Comparison of ENCODE assay signal across 8 mouse cellular contexts in genomic region chr1:87509561-87510165, GRCm38 (mm10). TPM values are rescaled to one million over a fixed set of nuclear protein-coding genes. Genes with fewer than 3 reads are reported as not detected.
DNase-seq lines count a peak whose midpoint lies in the region; ATAC-seq and TF ChIP-seq lines count a peak whose summit lies in the region.

TSS of gene Neu2 (plus strand) at chr1:87509889.

- H3K9me3 ChIP-seq in ES-Bruce4 (replicated peaks; ENCODE audit: control insufficient read depth, insufficient read depth, low read length, poor library complexity, severe bottlenecking): no peaks in the 10 kb centered on the region
- no peaks in the 10 kb centered on the region for H3K9me3 ChIP-seq in embryonic facial prominence, embryonic 11.5 days (replicated peaks; ENCODE audit: control insufficient read depth, low read length)
- H3K9me3 ChIP-seq in limb, embryonic 11.5 days (ENCODE audit: control insufficient read depth, low read length): no peaks in the 10 kb centered on the region
- no peaks in the 10 kb centered on the region for H3K9me3 ChIP-seq in neural tube, embryonic 14.5 days (ENCODE audit: control insufficient read depth, low read length)

- H3K27ac ChIP-seq in heart, adult 2 months: no peak within 1 kb of the TSS
- no peak within 1 kb of the TSS for H3K27ac ChIP-seq in ES-Bruce4 (ENCODE audit: insufficient read depth, low read length)
- no peak within 1 kb of the TSS for H3K27ac ChIP-seq in embryonic facial prominence, embryonic 11.5 days (replicated peaks; ENCODE audit: low read depth, low read length)
- no peak within 1 kb of the TSS for H3K27ac ChIP-seq in limb, embryonic 11.5 days (replicated peaks; ENCODE audit: low read depth, low read length)
- H3K27ac ChIP-seq in neural tube, embryonic 14.5 days (ENCODE audit: low read depth, low read length): no peak within 1 kb of the TSS

- peak within 1 kb of the TSS; percentile 29; the same call in 1 of the 2 replicates for H3K9ac ChIP-seq in heart, adult 2 months (ENCODE audit: low read depth, low read length)
- peak within 1 kb of the TSS; percentile 82 for H3K9ac ChIP-seq in ES-Bruce4 (ENCODE audit: low read depth, poor library complexity, severe bottlenecking)
- peak within 1 kb of the TSS; percentile 47 for H3K9ac ChIP-seq in embryonic facial prominence, embryonic 11.5 days (replicated peaks; ENCODE audit: low read length)
- peak within 1 kb of the TSS; percentile 52 for H3K9ac ChIP-seq in limb, embryonic 11.5 days (ENCODE audit: low read length)
- H3K9ac ChIP-seq in neural tube, embryonic 14.5 days (replicated peaks; ENCODE audit: low read depth, low read length): peak within 1 kb of the TSS; percentile 73

- no peak for TF ChIP-seq POLR2A in heart, adult 2 months (IDR thresholded peaks at IDR 0.05; ENCODE audit: insufficient read depth, low read depth, low read length)
- TF ChIP-seq POLR2A in ES-Bruce4 (IDR thresholded peaks at IDR 0.05; ENCODE audit: insufficient read depth, low read length): no peak

- H3K4me2 ChIP-seq in embryonic facial prominence, embryonic 11.5 days (ENCODE audit: low read depth, low read length): peak within 1 kb of the TSS; percentile 99
- H3K4me2 ChIP-seq in limb, embryonic 11.5 days (ENCODE audit: low read depth, severe bottlenecking): peak within 1 kb of the TSS; percentile 99
- peak within 1 kb of the TSS; percentile 94 for H3K4me2 ChIP-seq in neural tube, embryonic 14.5 days (ENCODE audit: low read depth, low read length)

- peak; percentile 51; the same call in 1 of the 2 replicates for ATAC-seq in embryonic facial prominence, embryonic 11.5 days (replicated peaks; ENCODE audit: insufficient number of reproducible peaks, low FRiP score, low TSS enrichment, low read depth)
- peak; percentile 12 to 29; a peak in 2 of 4 replicates for ATAC-seq in hematopoietic stem cell, adult 5-6 weeks (replicated peaks in 1 of 2; ENCODE audit: insufficient read depth in 1 of 2, low FRiP score in 2 of 2, low TSS enrichment in 1 of 2, low read depth in 1 of 2, poor library complexity in 2 of 2, severe bottlenecking in 2 of 2)
- no peak for ATAC-seq in limb, embryonic 11.5 days (ENCODE audit: insufficient number of reproducible peaks, low FRiP score, low TSS enrichment, low read depth)
- 0 out of 2 replicates have a peak, but pooled peaks have one; percentile 34 for ATAC-seq in neural tube, embryonic 14.5 days (ENCODE audit: low read depth)
- ATAC-seq in megakaryocyte progenitor cell, adult 5-6 weeks (replicated peaks; ENCODE audit: poor library complexity): no peak

- DNase-seq in heart, adult 2 months: peak in 1 of 2 experiments; percentile 21
- no peak for DNase-seq in heart, adult 8-10 months (ENCODE audit: low spot score)
- no peak for DNase-seq in embryonic facial prominence, embryonic 11.5 days (ENCODE audit: low spot score)
- DNase-seq in limb, embryonic 11.5 days (ENCODE audit: low spot score): peak; percentile 43

- intact Hi-C loops in heart, adult 2 months (cut with DNase I): no loop called here

- H3K4me3 ChIP-seq in heart, adult 2 months: peak within 1 kb of the TSS; percentile 37
- peak within 1 kb of the TSS; percentile 79 for H3K4me3 ChIP-seq in ES-Bruce4 (ENCODE audit: low read depth, low read length)
- peak within 1 kb of the TSS; percentile 59 for H3K4me3 ChIP-seq in embryonic facial prominence, embryonic 11.5 days (ENCODE audit: low read depth, low read length)
- peak within 1 kb of the TSS; percentile 62 for H3K4me3 ChIP-seq in limb, embryonic 11.5 days (ENCODE audit: low read depth, low read length)
- H3K4me3 ChIP-seq in neural tube, embryonic 14.5 days (ENCODE audit: low read depth, low read length): peak within 1 kb of the TSS; percentile 72

- TF ChIP-seq CTCF in heart, adult 2 months (IDR thresholded peaks at IDR 0.05): no peak
- no peak for TF ChIP-seq CTCF in ES-Bruce4 (IDR thresholded peaks at IDR 0.05; ENCODE audit: low read depth, low read length)

- no peaks in the 10 kb centered on the region for H3K4me1 ChIP-seq in heart, adult 2 months (ENCODE audit: control insufficient read depth, insufficient read depth, low read length)
- no peaks in the 10 kb centered on the region for H3K4me1 ChIP-seq in ES-Bruce4 (ENCODE audit: control insufficient read depth, insufficient read depth, low read length)
- no peaks in the 10 kb centered on the region for H3K4me1 ChIP-seq in embryonic facial prominence, embryonic 11.5 days (ENCODE audit: control insufficient read depth, insufficient read depth, low read length)
- H3K4me1 ChIP-seq in limb, embryonic 11.5 days (ENCODE audit: control insufficient read depth, insufficient read depth, low read length): peaks cover 6% of the 10 kb centered on the region
- H3K4me1 ChIP-seq in neural tube, embryonic 14.5 days (ENCODE audit: control insufficient read depth, insufficient read depth, low read length): peaks cover 4% of the 10 kb centered on the region

- no peaks in the 10 kb centered on the region for H3K36me3 ChIP-seq in heart, adult 2 months (ENCODE audit: control insufficient read depth, insufficient read depth, low read length)
- no peaks in the 10 kb centered on the region for H3K36me3 ChIP-seq in ES-Bruce4 (ENCODE audit: control insufficient read depth, insufficient read depth, low read length, poor library complexity, severe bottlenecking)
- no peaks in the 10 kb centered on the region for H3K36me3 ChIP-seq in embryonic facial prominence, embryonic 11.5 days (replicated peaks; ENCODE audit: control insufficient read depth, insufficient read depth, low read depth, low read length)
- no peaks in the 10 kb centered on the region for H3K36me3 ChIP-seq in limb, embryonic 11.5 days (ENCODE audit: control insufficient read depth, insufficient read depth, low read length)
- no peaks in the 10 kb centered on the region for H3K36me3 ChIP-seq in neural tube, embryonic 14.5 days (ENCODE audit: control insufficient read depth, insufficient read depth, low read length)

- no peak for TF ChIP-seq EP300 in heart, adult 2 months (IDR thresholded peaks at IDR 0.05; ENCODE audit: insufficient read depth, low read depth, low read length)
- TF ChIP-seq EP300 in ES-Bruce4 (IDR thresholded peaks at IDR 0.05; ENCODE audit: insufficient read depth, low read depth, low read length): no peak

- WGBS in heart, adult 2 months: 3% methylated on average over 56 of the region's 56 CpGs
- WGBS in embryonic facial prominence, embryonic 11.5 days: 2% methylated on average over 56 of the region's 56 CpGs
- 1% methylated on average over 56 of the region's 56 CpGs for WGBS in limb, embryonic 11.5 days
- 1% methylated on average over 55 of the region's 56 CpGs for WGBS in neural tube, embryonic 14.5 days

- peaks cover 13% of the 10 kb centered on the region for H3K27me3 ChIP-seq in heart, adult 2 months (ENCODE audit: control insufficient read depth, insufficient read depth, low read length)
- peaks cover 27% of the 10 kb centered on the region for H3K27me3 ChIP-seq in ES-Bruce4 (ENCODE audit: control insufficient read depth, insufficient read depth, low read length, poor library complexity, severe bottlenecking)
- H3K27me3 ChIP-seq in embryonic facial prominence, embryonic 11.5 days (ENCODE audit: control insufficient read depth, insufficient read depth, low read length): peaks cover 29% of the 10 kb centered on the region
- H3K27me3 ChIP-seq in limb, embryonic 11.5 days (ENCODE audit: control insufficient read depth, insufficient read depth, low read length): peaks cover 40% of the 10 kb centered on the region
- H3K27me3 ChIP-seq in neural tube, embryonic 14.5 days (ENCODE audit: control insufficient read depth, insufficient read depth, low read length): no peaks in the 10 kb centered on the region

- H3K79me2 ChIP-seq in heart, adult 2 months (replicated peaks; ENCODE audit: control insufficient read depth, insufficient read depth, low read length): no peaks in the 10 kb centered on the region

RNA-seq across cellular contexts. Expression of gene Neu2, which starts in this region (rescaled TPM):
- not detected for total RNA-seq in heart, adult 2 months (2021)
- polyA plus RNA-seq in heart, adult 2 months (2012; rRNA removed): 0.27 TPM in 1 of 2 replicates, not detected in the other
- not detected for total RNA-seq in heart, adult 8-10 months (2022)
- not detected in 2 replicates for polyA plus RNA-seq in ES-Bruce4 (2011; ENCODE audit: insufficient read depth, insufficient read length, low read depth, missing spikeins)
- polyA plus RNA-seq in embryonic facial prominence, embryonic 11.5 days (2014; fragmentation: Nextera tagmentation; extraction: Ambion mirVana): not detected in 2 replicates
- not detected in 2 replicates for total RNA-seq in hematopoietic stem cell, adult 5-6 weeks (2017)
- polyA plus RNA-seq in limb, embryonic 11.5 days (2014; fragmentation: Nextera tagmentation; extraction: Ambion mirVana): not detected in 2 replicates
- polyA plus RNA-seq in neural tube, embryonic 14.5 days (2014; fragmentation: Nextera tagmentation; extraction: Ambion mirVana): 0.17 and 0.63 TPM in 2 replicates
- total RNA-seq in megakaryocyte progenitor cell, adult 5-6 weeks (2015): not detected in 2 replicates
- total RNA-seq in megakaryocyte progenitor cell, adult 5-6 weeks (2017): not detected in 2 replicates

Comparison
In these comparisons a context has a peak if more than half of its experiments do, and no peak if none do; other contexts are left out.
1. Peak in ATAC-seq, H3K4me3 ChIP-seq, H3K9ac ChIP-seq and H3K4me2 ChIP-seq in embryonic facial prominence, embryonic 11.5 days; RNA of the gene not detected or under 1 TPM.
2. Peak in ATAC-seq in hematopoietic stem cell, adult 5-6 weeks; RNA of the gene not detected or under 1 TPM.
3. Peak in DNase-seq, H3K4me3 ChIP-seq, H3K9ac ChIP-seq and H3K4me2 ChIP-seq in limb, embryonic 11.5 days; RNA of the gene not detected or under 1 TPM.
4. Peak in ATAC-seq, H3K4me3 ChIP-seq, H3K9ac ChIP-seq and H3K4me2 ChIP-seq in neural tube, embryonic 14.5 days; RNA of the gene not detected or under 1 TPM.
5. H3K9ac ChIP-seq: peak in every context shown above with its lines; median percentile 82 in ES-Bruce4; 73 in neural tube, embryonic 14.5 days; 52 in limb, embryonic 11.5 days; 47 in embryonic facial prominence, embryonic 11.5 days; 29 in heart, adult 2 months.